Mouse (Mus musculus) liver, embryonic 16.5 days (tissue): ENCODE measurements at regions not wholly inside any gene's neighbourhood (a gene's known extent, or its start where the extent isn't known, plus 50 kb on each side); places are given as distances from the start of the nearest gene placed in this dataset.

Experiments used
- ATAC-seq: fragments of 200-750 bp; cut with Nextera tagmentation; 2 replicates; pipeline ENCODE4 v1.8.0; 2017; ENCODE audit warnings: low read depth, mild to moderate bottlenecking, moderate number of reproducible peaks, moderate library complexity
- H3K27ac ChIP-seq: fragments of 300-500 bp; sonication (generic); 2 replicates; pipeline ENCODE4 v1.5.1; 2014; ENCODE audit warnings: mild to moderate bottlenecking, low read length
- H3K27me3 ChIP-seq: fragments of 300-500 bp; sonication (generic); 2 replicates; pipeline ENCODE4 v1.6.1; 2014; ENCODE audit warnings: low read depth, low read length, mixed read lengths; ENCODE audit not compliant: control insufficient read depth, insufficient read depth
- H3K36me3 ChIP-seq: fragments of 300-500 bp; sonication (generic); 2 replicates; pipeline ENCODE4 v1.6.1; 2014; ENCODE audit warnings: mild to moderate bottlenecking; ENCODE audit not compliant: control insufficient read depth, insufficient read depth
- H3K4me1 ChIP-seq: fragments of 300-500 bp; sonication (generic); 2 replicates; pipeline ENCODE4 v1.6.1; 2014; ENCODE audit warnings: low read depth, low read length, mixed read lengths; ENCODE audit not compliant: control insufficient read depth
- H3K4me2 ChIP-seq: fragments of 300-500 bp; sonication (generic); 2 replicates; pipeline ENCODE4 v1.6.1; 2014; ENCODE audit warnings: low read depth, low read length, mixed read lengths
- H3K4me3 ChIP-seq: fragments of 300-500 bp; sonication (generic); 2 replicates; pipeline ENCODE4 v1.5.1; 2014; ENCODE audit warnings: low read depth, mild to moderate bottlenecking, low read length
- H3K9ac ChIP-seq: fragments of 300-500 bp; sonication (generic); 2 replicates; pipeline ENCODE4 v1.6.1; 2014; ENCODE audit warnings: low read depth, low read length
- H3K9me3 ChIP-seq: fragments of 300-500 bp; sonication (generic); replicated peaks from 2 replicates; pipeline ENCODE4 v1.6.1; 2016; ENCODE audit warnings: low read length; ENCODE audit not compliant: control insufficient read depth
- WGBS: fragments of 180-500 bp; shearing (Covaris S2); extraction: QIAGEN DNeasy Blood & Tissue Kit; methylation state at CpG from one replicate; pipeline ENCODE4 v1.1.7; 2014; ENCODE audit not compliant: insufficient replicate concordance; 5-methylcytosine and 5-hydroxymethylcytosine counted together

DNA sequence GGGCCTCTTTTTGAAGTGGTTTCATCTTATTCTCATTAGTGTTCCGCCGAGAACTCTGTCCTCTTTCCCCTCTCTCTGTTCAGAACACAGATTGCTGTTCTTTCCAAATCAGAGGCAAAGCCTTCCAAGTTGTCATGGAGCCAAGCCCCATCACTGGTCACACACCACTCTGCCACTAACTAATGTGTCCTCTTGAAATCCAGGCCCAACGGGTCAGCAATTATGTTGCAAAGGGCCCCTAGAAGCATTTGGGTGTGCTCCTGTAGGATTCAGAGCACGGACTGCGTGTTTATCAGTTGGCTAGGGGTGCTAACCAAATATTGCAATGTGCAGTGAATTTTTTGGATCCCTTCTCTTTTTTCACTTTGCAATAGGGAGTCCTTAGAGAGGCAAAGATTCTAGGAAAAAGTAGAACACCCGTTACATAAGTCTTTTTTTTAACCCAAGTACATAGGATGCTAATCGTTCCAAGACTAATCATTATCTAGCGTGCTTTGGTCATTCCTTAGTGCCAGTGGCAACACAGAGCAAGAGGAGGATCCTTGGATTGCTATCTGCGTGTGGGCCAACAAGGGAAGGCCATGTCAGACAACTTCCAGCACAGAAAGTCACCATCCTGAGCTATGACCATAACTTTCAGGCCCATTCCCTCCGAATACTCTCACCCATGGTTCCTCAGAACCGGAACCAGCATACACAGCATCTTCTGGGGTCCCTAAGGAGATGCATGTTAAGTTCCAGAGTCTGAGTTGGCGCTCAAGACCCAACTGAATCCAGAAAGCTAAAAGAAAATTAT, 99.8 kb upstream of the Cd180 start:
- H3K27ac ChIP-seq: no peak overlapping the region
- ATAC-seq: no peak
- no peaks in the 10 kb centered on the region for H3K27me3 ChIP-seq
- H3K4me3 ChIP-seq: no peak overlapping the region
- H3K9ac ChIP-seq: no peak overlapping the region
- 69% methylated on average over 12 of the region's 12 CpGs for WGBS
- H3K36me3 ChIP-seq: no peaks in the 10 kb centered on the region
- no peaks in the 10 kb centered on the region for H3K4me1 ChIP-seq
- H3K9me3 ChIP-seq: no peaks in the 10 kb centered on the region
- no peak overlapping the region for H3K4me2 ChIP-seq

GRCm38 (mm10) chr13:102594201-102594600, 99.2 kb upstream of the Cd180 start:
- Histone ChIP-seq H3K4me2 (no peak overlapping the region), H3K36me3 (no peaks in the 10 kb centered on the region), H3K4me1 (no peaks in the 10 kb centered on the region), H3K9me3 (no peaks in the 10 kb centered on the region), H3K27ac (no peak overlapping the region), H3K9ac (no peak overlapping the region), H3K4me3 (no peak overlapping the region), H3K27me3 (no peaks in the 10 kb centered on the region)
- WGBS: 66% methylated on average over 3 of the region's 3 CpGs
- no peak for ATAC-seq

GRCm38 (mm10) chr13:102595602-102596001, 97.8 kb upstream of the Cd180 start:
- no peak overlapping the region for H3K9ac ChIP-seq
- whole genome bisulfite sequencing: 49% methylated on average over 5 of the region's 5 CpGs
- no peaks in the 10 kb centered on the region for H3K9me3 ChIP-seq
- H3K27me3 ChIP-seq: no peaks in the 10 kb centered on the region
- H3K36me3 ChIP-seq: no peaks in the 10 kb centered on the region
- H3K27ac ChIP-seq: no peak overlapping the region
- no peaks in the 10 kb centered on the region for H3K4me1 ChIP-seq
- H3K4me3 ChIP-seq: no peak overlapping the region
- no peak for ATAC-seq
- H3K4me2 ChIP-seq: no peak overlapping the region

- no peaks in the 10 kb centered on the region for H3K27me3 ChIP-seq
- H3K4me1 ChIP-seq: no peaks in the 10 kb centered on the region
- H3K9ac ChIP-seq: no peak overlapping the region
- H3K4me2 ChIP-seq: no peak overlapping the region
- 73% methylated on average over 2 of the region's 2 CpGs for WGBS
- no peaks in the 10 kb centered on the region for H3K36me3 ChIP-seq
- no peak overlapping the region for H3K27ac ChIP-seq
- H3K4me3 ChIP-seq: no peak overlapping the region
- no peaks in the 10 kb centered on the region for H3K9me3 ChIP-seq
- ATAC-seq: no peak
These were observed 97.3 kb upstream of the Cd180 start for GRCm38 (mm10) chr13:102596101-102596500.

- Histone ChIP-seq H3K9me3 (no peaks in the 10 kb centered on the region), H3K4me3 (no peak overlapping the region), H3K4me1 (no peaks in the 10 kb centered on the region), H3K27ac (no peak overlapping the region), H3K36me3 (no peaks in the 10 kb centered on the region), H3K27me3 (no peaks in the 10 kb centered on the region), H3K9ac (no peak overlapping the region), H3K4me2 (no peak overlapping the region)
- no peak for ATAC-seq
- 49% methylated on average over 5 of the region's 5 CpGs for WGBS
These were observed 95.2 kb upstream of the Cd180 start for GRCm38 (mm10) chr13:102598181-102598580.

DNA sequence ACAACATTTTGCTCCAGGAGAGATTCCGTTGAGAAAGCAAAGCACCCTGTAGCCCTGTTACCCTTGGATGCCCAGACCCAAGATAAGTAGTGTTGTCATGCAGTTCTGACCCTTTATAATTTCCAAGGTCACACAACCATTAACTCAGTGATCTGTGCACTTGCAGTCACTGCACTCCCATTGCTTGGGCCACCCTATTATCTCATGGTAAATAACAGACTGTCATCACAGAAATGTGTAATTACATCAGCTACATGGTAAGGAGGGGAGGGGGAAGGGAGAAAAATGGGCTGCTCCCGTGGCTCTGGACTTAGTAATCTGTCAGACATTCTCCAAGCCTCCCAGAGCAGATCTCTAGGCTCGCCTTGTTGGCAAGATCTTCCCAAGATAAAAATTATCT, 93.8 kb upstream of the Cd180 start:
- H3K4me3 ChIP-seq: no peak overlapping the region
- no peaks in the 10 kb centered on the region for H3K4me1 ChIP-seq
- no peaks in the 10 kb centered on the region for H3K27me3 ChIP-seq
- H3K4me2 ChIP-seq: no peak overlapping the region
- H3K9me3 ChIP-seq: no peaks in the 10 kb centered on the region
- no peak for ATAC-seq
- no peak overlapping the region for H3K27ac ChIP-seq
- H3K9ac ChIP-seq: no peak overlapping the region
- no peaks in the 10 kb centered on the region for H3K36me3 ChIP-seq
- WGBS: 28% methylated on average over 3 of the region's 3 CpGs

- no peaks in the 10 kb centered on the region for H3K36me3 ChIP-seq
- no peak for ATAC-seq
These were observed 93.3 kb upstream of the Cd180 start for GRCm38 (mm10) chr13:102600026-102600425.

GRCm38 (mm10) chr13:102624461-102624860, 68.9 kb upstream of the Cd180 start:
- H3K36me3 ChIP-seq: no peaks in the 10 kb centered on the region
- no peak for ATAC-seq
- no peaks in the 10 kb centered on the region for H3K4me1 ChIP-seq
- WGBS: 56% methylated on average over 2 of the region's 2 CpGs
- H3K27me3 ChIP-seq: no peaks in the 10 kb centered on the region
- no peaks in the 10 kb centered on the region for H3K9me3 ChIP-seq
- no peak overlapping the region for H3K4me3 ChIP-seq
- no peak overlapping the region for H3K4me2 ChIP-seq
- no peak overlapping the region for H3K27ac ChIP-seq
- H3K9ac ChIP-seq: no peak overlapping the region

More at GRCm38 (mm10) chr13:102600026-102600425, 93.3 kb upstream of the Cd180 start:
- Histone ChIP-seq H3K4me1 (no peaks in the 10 kb centered on the region), H3K27ac (no peak overlapping the region), H3K27me3 (no peaks in the 10 kb centered on the region), H3K4me3 (no peak overlapping the region), H3K9ac (no peak overlapping the region), H3K9me3 (no peaks in the 10 kb centered on the region), H3K4me2 (no peak overlapping the region)
- WGBS: 64% methylated on average over 4 of the region's 4 CpGs

GRCm38 (mm10) chr13:102625171-102625835, 68.1 kb upstream of the Cd180 start:
- ATAC-seq: peak; percentile 41; the same call in 1 of the 2 replicates
- H3K9me3 ChIP-seq: no peaks in the 10 kb centered on the region
- H3K9ac ChIP-seq: no peak overlapping the region
- H3K36me3 ChIP-seq: no peaks in the 10 kb centered on the region
- no peaks in the 10 kb centered on the region for H3K4me1 ChIP-seq
- H3K4me3 ChIP-seq: no peak overlapping the region
- H3K27ac ChIP-seq: no peak overlapping the region
- H3K27me3 ChIP-seq: no peaks in the 10 kb centered on the region
- H3K4me2 ChIP-seq: no peak overlapping the region
- WGBS: 75% methylated on average over 8 of the region's 8 CpGs
